Mouse (Mus musculus): ENCODE results near the gene Tmem51. TPM values are rescaled to one million over a fixed set of nuclear protein-coding genes. Genes with fewer than 3 reads are reported as not detected.

Gene Tmem51
- polyA plus RNA-seq, 1 experiment from 2014 or later, result 6.5 TPM

DNA sequence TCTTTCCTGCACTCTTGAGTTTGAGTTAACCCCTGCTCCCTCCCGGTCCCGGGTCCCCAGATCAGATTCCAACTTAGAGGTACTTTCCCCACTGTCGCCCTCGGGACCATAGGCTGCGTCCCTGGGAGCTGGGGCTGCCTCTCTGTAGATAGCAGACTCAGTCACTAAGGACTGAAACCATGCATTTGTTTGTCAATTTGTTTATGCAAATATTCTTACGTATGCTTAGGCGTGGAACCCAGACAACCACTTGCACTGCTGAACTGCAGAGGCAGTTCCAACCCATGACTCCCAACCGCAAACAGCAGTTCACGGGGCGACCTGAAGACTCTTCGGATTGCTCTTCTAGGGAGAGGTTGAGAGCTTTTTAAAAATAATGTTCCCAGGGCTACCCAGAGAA, 8.2 kb downstream of the Tmem51 start:
- Histone ChIP-seq H3K9me3 (ENCODE audit: control insufficient read depth, low read length) (no peaks in the 10 kb centered on the region), H3K4me2 (ENCODE audit: low read length) (no peak overlapping the region), H3K4me1 (replicated peaks; ENCODE audit: control insufficient read depth, insufficient read depth, low read length) (peaks cover 15% of the 10 kb centered on the region), H3K9ac (replicated peaks; ENCODE audit: low read depth, low read length) (no peak overlapping the region), H3K36me3 (ENCODE audit: control insufficient read depth, insufficient read depth) (no peaks in the 10 kb centered on the region), H3K27me3 (replicated peaks; ENCODE audit: control insufficient read depth, insufficient read depth, low read length) (peaks cover 6% of the 10 kb centered on the region), H3K27ac (ENCODE audit: low read length) (no peak overlapping the region), H3K4me3 (replicated peaks; ENCODE audit: low read length) (no peak overlapping the region)
- ATAC-seq, result no peak
- WGBS, result 84% methylated on average over 11 of the region's 11 CpGs

DNA sequence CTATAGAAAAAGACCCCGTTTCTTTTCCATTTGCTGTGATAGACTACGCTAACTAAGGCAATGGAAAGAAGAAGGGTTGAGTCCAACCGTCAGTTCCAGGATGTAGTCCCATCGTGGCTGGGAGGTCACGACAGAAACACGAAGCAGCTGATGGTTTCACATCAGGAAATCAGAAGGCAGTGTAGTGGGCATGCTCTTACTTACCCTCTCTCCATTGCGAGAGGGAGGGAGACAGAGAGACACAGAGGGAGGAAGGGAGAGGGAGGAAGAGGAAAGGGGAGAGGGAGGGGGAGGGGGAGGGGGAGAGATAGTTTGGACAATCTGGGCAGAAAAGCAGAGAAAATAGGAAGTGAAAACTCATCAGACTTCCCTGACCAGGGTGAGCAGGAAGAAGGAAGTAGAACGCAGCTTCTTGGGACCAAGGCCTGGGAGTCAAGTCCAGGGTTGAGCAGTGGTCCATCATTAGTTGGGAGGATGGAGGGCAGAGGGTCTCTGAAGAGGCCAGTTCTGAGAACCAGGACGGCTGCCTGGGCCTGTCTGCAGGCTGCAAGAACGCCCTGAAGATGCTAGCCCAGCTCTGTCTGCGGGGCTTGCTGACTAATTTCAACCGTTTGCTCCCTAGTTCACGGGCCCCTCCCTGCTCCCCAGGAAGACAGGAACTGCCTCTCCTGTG, 9.9 kb downstream of the Tmem51 start:
- peaks cover 10% of the 10 kb centered on the region for H3K4me1 ChIP-seq (replicated peaks; ENCODE audit: control insufficient read depth, insufficient read depth, low read length)
- no peaks in the 10 kb centered on the region for H3K9me3 ChIP-seq (ENCODE audit: control insufficient read depth, low read length)
- no peak overlapping the region for H3K4me2 ChIP-seq (ENCODE audit: low read length)
- WGBS, result 69% methylated on average over 13 of the region's 13 CpGs
- H3K27ac ChIP-seq (ENCODE audit: low read length), result no peak overlapping the region
- H3K9ac ChIP-seq (replicated peaks; ENCODE audit: low read depth, low read length), result no peak overlapping the region
- no peak for ATAC-seq
- peaks cover 9% of the 10 kb centered on the region for H3K27me3 ChIP-seq (replicated peaks; ENCODE audit: control insufficient read depth, insufficient read depth, low read length)
- H3K36me3 ChIP-seq (ENCODE audit: control insufficient read depth, insufficient read depth), result no peaks in the 10 kb centered on the region
- H3K4me3 ChIP-seq (replicated peaks; ENCODE audit: low read length), result no peak overlapping the region

DNA sequence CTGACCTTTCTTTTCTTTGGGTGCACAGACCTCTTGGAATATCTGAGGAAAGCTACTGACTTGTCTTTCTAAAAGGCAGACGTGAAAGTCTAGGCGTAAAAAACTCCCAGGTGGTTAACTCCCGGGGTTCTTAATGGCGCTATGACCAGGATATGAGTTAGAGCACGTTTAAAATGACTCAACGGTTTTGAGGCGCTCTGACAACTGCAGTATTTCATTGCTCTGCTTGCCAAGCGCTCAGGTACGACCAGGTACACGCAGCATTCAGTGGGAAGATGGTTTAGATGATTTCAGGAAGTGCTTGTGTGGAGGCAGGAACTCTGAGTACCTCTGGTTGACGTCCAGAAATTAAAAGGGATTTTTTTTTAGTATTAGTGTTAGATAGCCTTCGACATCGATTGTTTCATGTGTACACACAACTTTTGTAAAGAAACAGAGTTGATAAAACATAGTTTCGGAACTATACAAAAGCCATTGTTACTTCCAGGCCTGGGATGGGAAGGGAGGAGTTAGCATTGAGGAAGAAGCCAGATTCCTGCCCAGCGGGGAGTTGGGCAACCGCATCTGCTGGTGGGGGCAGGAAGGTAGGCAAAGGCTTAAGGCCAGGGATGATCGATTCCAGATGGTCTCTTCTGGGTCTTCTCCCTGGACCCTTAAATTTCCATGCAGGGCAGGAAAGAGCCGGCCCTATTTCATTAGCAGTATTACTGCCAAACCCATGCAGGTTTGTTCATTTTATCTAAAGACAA, 12.7 kb downstream of the Tmem51 start:
- H3K9me3 ChIP-seq (ENCODE audit: control insufficient read depth, low read length), result no peaks in the 10 kb centered on the region
- H3K9ac ChIP-seq (replicated peaks; ENCODE audit: low read depth, low read length), result no peak overlapping the region
- no peak overlapping the region for H3K4me2 ChIP-seq (ENCODE audit: low read length)
- no peaks in the 10 kb centered on the region for H3K36me3 ChIP-seq (ENCODE audit: control insufficient read depth, insufficient read depth)
- ATAC-seq, result no peak
- WGBS, result 15% methylated on average over 18 of the region's 18 CpGs
- H3K4me3 ChIP-seq (replicated peaks; ENCODE audit: low read length), result no peak overlapping the region
- no peak overlapping the region for H3K27ac ChIP-seq (ENCODE audit: low read length)
- H3K4me1 ChIP-seq (replicated peaks; ENCODE audit: control insufficient read depth, insufficient read depth, low read length), result peaks cover under 1% of the 10 kb centered on the region
- H3K27me3 ChIP-seq (replicated peaks; ENCODE audit: control insufficient read depth, insufficient read depth, low read length), result peaks cover 9% of the 10 kb centered on the region

DNA sequence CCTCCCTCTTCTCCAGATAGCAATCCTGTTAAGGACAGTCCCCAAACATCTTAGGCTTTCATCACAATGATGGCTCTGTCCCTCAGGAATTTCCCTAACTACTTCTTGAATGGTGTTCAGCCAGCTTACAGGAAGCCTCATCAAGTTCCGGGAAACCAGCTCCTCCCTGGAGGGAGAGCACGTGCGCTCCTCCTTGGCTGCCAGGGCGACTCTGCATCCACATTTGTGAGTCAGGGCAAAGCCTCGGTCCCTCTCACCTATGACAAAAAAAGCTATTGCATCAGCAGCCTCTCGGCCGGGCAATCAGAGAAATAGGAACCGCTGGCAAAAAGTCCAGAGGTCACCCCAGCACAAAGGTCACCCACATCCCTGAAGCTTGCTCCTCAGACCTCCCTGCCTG, 13.3 kb downstream of the Tmem51 start:
- no peaks in the 10 kb centered on the region for H3K36me3 ChIP-seq (ENCODE audit: control insufficient read depth, insufficient read depth)
- no peaks in the 10 kb centered on the region for H3K9me3 ChIP-seq (ENCODE audit: control insufficient read depth, low read length)
- H3K27ac ChIP-seq (ENCODE audit: low read length), result no peak overlapping the region
- ATAC-seq, result no peak
- no peak overlapping the region for H3K4me3 ChIP-seq (replicated peaks; ENCODE audit: low read length)
- H3K4me1 ChIP-seq (replicated peaks; ENCODE audit: control insufficient read depth, insufficient read depth, low read length), result peaks cover 4% of the 10 kb centered on the region
- WGBS, result 12% methylated on average over 8 of the region's 8 CpGs
- H3K4me2 ChIP-seq (ENCODE audit: low read length), result no peak overlapping the region
- H3K9ac ChIP-seq (replicated peaks; ENCODE audit: low read depth, low read length), result no peak overlapping the region
- H3K27me3 ChIP-seq (replicated peaks; ENCODE audit: control insufficient read depth, insufficient read depth, low read length), result peaks cover 9% of the 10 kb centered on the region

DNA sequence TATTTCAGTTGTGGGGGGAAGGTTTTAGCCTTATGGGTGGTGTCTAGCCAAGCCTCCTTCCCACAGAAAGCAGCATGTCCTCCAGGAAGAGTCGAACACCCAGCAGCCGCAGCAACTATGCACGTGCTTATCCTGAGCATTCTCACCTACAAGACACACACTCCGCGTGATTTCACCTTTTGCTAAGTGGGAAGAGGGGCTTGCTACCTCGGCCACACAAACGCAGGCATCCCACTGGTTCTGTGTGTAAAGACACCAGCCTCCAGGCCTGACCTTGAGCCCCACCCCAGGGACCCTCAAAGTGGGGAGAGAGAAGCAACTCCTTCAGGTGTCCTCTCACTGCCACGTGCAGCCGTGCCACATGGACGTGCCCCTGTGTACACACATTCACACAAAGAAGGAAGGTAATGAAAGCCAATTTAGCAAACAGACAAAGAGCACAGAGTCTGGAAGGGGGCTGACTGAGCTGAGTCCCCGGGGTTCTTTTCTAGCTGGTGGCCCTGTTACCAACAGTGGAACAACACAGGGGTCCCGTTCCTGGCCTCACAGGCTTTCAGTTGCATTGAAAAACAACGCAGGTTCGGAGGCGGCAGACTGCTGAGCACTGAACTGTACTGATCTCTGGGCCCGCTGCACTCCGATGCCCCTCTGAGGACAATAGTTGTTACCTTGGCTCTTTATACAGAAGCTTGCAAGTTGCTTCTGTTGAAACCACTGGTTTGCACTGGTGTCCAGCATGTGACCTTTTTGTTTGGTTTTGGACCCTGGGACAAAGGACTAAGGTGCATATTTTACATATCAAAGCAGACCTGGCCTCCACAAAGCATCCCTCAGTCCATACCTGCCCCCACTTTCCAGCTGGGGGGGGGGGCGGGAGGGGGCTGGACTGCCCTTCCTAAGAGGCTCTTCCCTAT, 14.9 kb downstream of the Tmem51 start:
- no peak for ATAC-seq
- Histone ChIP-seq H3K4me3 (replicated peaks; ENCODE audit: low read length) (no peak overlapping the region), H3K4me2 (ENCODE audit: low read length) (no peak overlapping the region), H3K27me3 (replicated peaks; ENCODE audit: control insufficient read depth, insufficient read depth, low read length) (peaks cover 9% of the 10 kb centered on the region), H3K9me3 (ENCODE audit: control insufficient read depth, low read length) (no peaks in the 10 kb centered on the region), H3K4me1 (replicated peaks; ENCODE audit: control insufficient read depth, insufficient read depth, low read length) (peaks cover 4% of the 10 kb centered on the region), H3K9ac (replicated peaks; ENCODE audit: low read depth, low read length) (no peak overlapping the region), H3K27ac (ENCODE audit: low read length) (no peak overlapping the region), H3K36me3 (ENCODE audit: control insufficient read depth, insufficient read depth) (no peaks in the 10 kb centered on the region)
- 17% methylated on average over 18 of the region's 18 CpGs for WGBS

DNA sequence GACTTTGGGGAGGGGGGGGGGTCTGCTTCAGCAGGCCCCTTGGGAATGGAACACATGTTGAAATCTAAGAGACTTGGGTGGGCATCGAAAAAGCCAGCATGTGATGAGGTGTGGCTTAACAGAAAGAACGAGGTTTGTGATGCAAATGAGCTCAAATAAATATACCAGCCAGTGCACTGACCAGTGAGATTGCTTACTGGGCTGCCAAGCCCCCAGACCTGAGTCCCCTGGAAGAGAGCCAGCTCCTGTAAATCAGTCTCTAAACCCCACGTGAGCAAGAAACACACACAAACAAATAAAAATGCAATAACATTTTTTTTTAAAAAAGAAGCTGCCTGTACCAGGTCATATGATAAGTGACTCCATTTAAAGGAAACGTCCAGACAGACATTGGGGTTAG, 17.5 kb downstream of the Tmem51 start:
- no peak for ATAC-seq
- H3K27me3 ChIP-seq (replicated peaks; ENCODE audit: control insufficient read depth, insufficient read depth, low read length), result peaks cover 5% of the 10 kb centered on the region
- 9% methylated on average over 4 of the region's 4 CpGs for WGBS
- no peaks in the 10 kb centered on the region for H3K9me3 ChIP-seq (ENCODE audit: control insufficient read depth, low read length)
- no peak overlapping the region for H3K27ac ChIP-seq (ENCODE audit: low read length)
- H3K4me1 ChIP-seq (replicated peaks; ENCODE audit: control insufficient read depth, insufficient read depth, low read length), result peaks cover 4% of the 10 kb centered on the region
- no peak overlapping the region for H3K4me2 ChIP-seq (ENCODE audit: low read length)
- H3K4me3 ChIP-seq (replicated peaks; ENCODE audit: low read length), result no peak overlapping the region
- no peak overlapping the region for H3K9ac ChIP-seq (replicated peaks; ENCODE audit: low read depth, low read length)
- H3K36me3 ChIP-seq (ENCODE audit: control insufficient read depth, insufficient read depth), result no peaks in the 10 kb centered on the region

DNA sequence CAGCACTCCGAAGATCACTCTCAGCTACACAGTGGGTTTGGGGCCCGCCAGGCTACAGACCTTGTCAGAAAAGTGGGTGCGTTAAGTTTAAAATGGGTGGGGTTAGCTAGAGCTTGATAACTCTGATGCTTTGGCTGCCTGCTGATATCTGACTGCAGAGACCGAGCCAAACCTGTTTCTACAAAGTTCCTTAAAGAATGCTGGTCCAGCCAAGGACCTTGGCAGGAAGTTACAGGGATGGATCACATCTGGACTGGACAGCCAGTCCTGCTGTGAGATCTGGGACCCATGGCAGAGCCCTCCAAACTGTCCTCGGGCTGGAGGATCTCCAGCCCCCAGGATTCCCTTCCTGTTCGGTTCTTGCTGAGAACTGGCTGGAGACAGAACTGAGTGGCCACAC, 18.3 kb downstream of the Tmem51 start:
- Histone ChIP-seq H3K36me3 (ENCODE audit: control insufficient read depth, insufficient read depth) (no peaks in the 10 kb centered on the region), H3K27ac (ENCODE audit: low read length) (no peak overlapping the region), H3K4me2 (ENCODE audit: low read length) (no peak overlapping the region), H3K4me3 (replicated peaks; ENCODE audit: low read length) (no peak overlapping the region), H3K27me3 (replicated peaks; ENCODE audit: control insufficient read depth, insufficient read depth, low read length) (peaks cover 2% of the 10 kb centered on the region), H3K4me1 (replicated peaks; ENCODE audit: control insufficient read depth, insufficient read depth, low read length) (peaks cover 5% of the 10 kb centered on the region), H3K9ac (replicated peaks; ENCODE audit: low read depth, low read length) (no peak overlapping the region), H3K9me3 (ENCODE audit: control insufficient read depth, low read length) (no peaks in the 10 kb centered on the region)
- WGBS, result 79% methylated on average over 6 of the region's 6 CpGs
- ATAC-seq, result no peak

DNA sequence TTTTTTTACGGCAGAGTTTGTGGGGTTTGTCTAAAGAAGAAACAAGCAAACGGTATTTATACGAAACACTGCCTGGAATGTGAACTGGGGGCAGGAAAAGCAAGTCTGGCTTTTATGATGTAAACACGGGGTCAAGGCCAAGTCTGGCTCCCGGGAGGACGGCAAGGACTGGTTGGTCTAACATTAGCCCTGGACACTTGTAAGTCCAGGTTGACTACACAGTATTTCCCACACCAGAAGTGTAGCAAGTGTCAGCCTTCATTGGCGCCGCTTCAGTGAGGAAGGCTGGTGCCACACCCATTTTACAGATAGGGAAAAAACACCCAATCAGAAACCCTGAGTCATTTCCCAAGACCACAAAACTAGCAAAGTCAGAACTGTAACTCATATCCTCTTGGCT, 18.8 kb downstream of the Tmem51 start:
- no peak overlapping the region for H3K27ac ChIP-seq (ENCODE audit: low read length)
- no peak overlapping the region for H3K4me3 ChIP-seq (replicated peaks; ENCODE audit: low read length)
- H3K4me2 ChIP-seq (ENCODE audit: low read length), result no peak overlapping the region
- peaks cover 10% of the 10 kb centered on the region for H3K4me1 ChIP-seq (replicated peaks; ENCODE audit: control insufficient read depth, insufficient read depth, low read length)
- 82% methylated on average over 8 of the region's 8 CpGs for WGBS
- no peaks in the 10 kb centered on the region for H3K9me3 ChIP-seq (ENCODE audit: control insufficient read depth, low read length)
- no peak for ATAC-seq
- no peak overlapping the region for H3K9ac ChIP-seq (replicated peaks; ENCODE audit: low read depth, low read length)
- peaks cover under 1% of the 10 kb centered on the region for H3K27me3 ChIP-seq (replicated peaks; ENCODE audit: control insufficient read depth, insufficient read depth, low read length)
- no peaks in the 10 kb centered on the region for H3K36me3 ChIP-seq (ENCODE audit: control insufficient read depth, insufficient read depth)

DNA sequence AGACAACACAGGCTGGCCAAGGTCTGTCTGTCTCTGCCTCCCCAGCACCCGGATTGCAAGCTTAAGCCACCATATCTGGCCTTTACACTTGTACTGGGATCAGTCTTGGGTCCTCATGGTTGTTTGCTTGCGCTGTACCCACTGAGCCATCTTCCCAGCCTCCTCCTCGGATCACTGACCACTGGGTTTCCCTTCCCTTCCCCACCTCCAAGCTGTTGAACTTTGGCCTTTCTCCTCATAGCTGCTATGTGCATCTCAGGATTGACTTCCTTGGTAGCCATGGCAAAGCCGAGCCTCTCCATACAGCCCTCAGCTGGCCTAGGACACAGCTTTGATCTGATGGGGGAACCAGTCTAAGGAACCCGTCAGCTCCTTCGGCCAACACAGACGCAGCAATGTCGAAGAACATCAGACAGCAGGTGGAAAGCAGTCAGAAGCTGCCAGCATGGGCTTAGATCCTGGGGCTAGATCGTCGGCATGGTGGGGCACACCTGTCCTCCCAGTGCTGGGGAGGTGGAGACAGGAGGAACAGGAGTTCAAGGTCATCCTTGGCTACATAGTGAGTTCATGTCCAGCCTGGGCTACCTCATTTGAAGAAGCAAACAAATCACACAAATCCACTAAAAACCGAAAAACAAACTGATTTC, 19.4 kb downstream of the Tmem51 start:
- no peak overlapping the region for H3K27ac ChIP-seq (ENCODE audit: low read length)
- no peaks in the 10 kb centered on the region for H3K36me3 ChIP-seq (ENCODE audit: control insufficient read depth, insufficient read depth)
- H3K9me3 ChIP-seq (ENCODE audit: control insufficient read depth, low read length), result peaks cover 2% of the 10 kb centered on the region; the same call in 1 of the 2 replicates
- WGBS, result 90% methylated on average over 11 of the region's 11 CpGs
- H3K4me2 ChIP-seq (ENCODE audit: low read length), result no peak overlapping the region
- ATAC-seq, result no peak
- H3K4me3 ChIP-seq (replicated peaks; ENCODE audit: low read length), result no peak overlapping the region
- no peak overlapping the region for H3K9ac ChIP-seq (replicated peaks; ENCODE audit: low read depth, low read length)
- peaks cover 11% of the 10 kb centered on the region for H3K4me1 ChIP-seq (replicated peaks; ENCODE audit: control insufficient read depth, insufficient read depth, low read length)
- H3K27me3 ChIP-seq (replicated peaks; ENCODE audit: control insufficient read depth, insufficient read depth, low read length), result no peaks in the 10 kb centered on the region; the same call in 1 of the 2 replicates

Data from forebrain, embryonic 16.5 days (tissue).